Mouse (Mus musculus) cerebellum, postnatal 4 days (tissue): Measurements from ENCODE around the gene Psmd3.
A peak's percentile ranks its signal among the peaks of the same experiment; 100 is the strongest.
"Not testable (repeated sequence)": the region's sequence is repeated elsewhere in the genome, so short reads cannot be mapped to it uniquely, and the experiment has no call there.

Source experiments
- DNase-seq, 2 experiments: peaks; one replicate each; pipeline ENCODE4 v3.0.0; 2022; ENCODE audit warnings: low spot score in 2 of 2, mixed read lengths in 1 of 2

Gene Psmd3

GRCm38 (mm10) chr11:98681786-98682745 lies at the start of gene Psmd3:
Gene Psmd3, plus strand, starts transcription at chr11:98682554.
- DNase-seq, result peak; percentile 94

- peak in 1 of 2 experiments; percentile 12 for DNase-seq
These were observed 46.9 kb upstream of the Psmd3 start for GRCm38 (mm10) chr11:98635312-98635970.

- DNase-seq, result no peak
These were observed 44.9 kb upstream of the Psmd3 start for GRCm38 (mm10) chr11:98637501-98637900.

- no peak for DNase-seq
These were observed 42.3 kb upstream of the Psmd3 start for GRCm38 (mm10) chr11:98640091-98640490.

GRCm38 (mm10) chr11:98644757-98645156 lies 37.6 kb upstream of the Psmd3 start:
- DNase-seq, result no peak

- DNase-seq, result no peak
These were observed 36.4 kb upstream of the Psmd3 start for GRCm38 (mm10) chr11:98645946-98646345.

- DNase-seq, result no peak
These were observed 35.9 kb upstream of the Psmd3 start, which contains the start of gene Gsdma2 for GRCm38 (mm10) chr11:98646459-98646858. Gene Gsdma2, plus strand, starts transcription at chr11:98646759.

- DNase-seq, result peak in 1 of 2 experiments; percentile 44
These were observed 27.3 kb upstream of the Psmd3 start for GRCm38 (mm10) chr11:98655076-98655475.

GRCm38 (mm10) chr11:98660517-98660916 lies 21.8 kb upstream of the Psmd3 start:
- peak in 1 of 2 experiments; percentile 22 for DNase-seq

GRCm38 (mm10) chr11:98664091-98664490 lies 18.3 kb upstream of the Psmd3 start, which contains the start of gene Gsdma:
Gene Gsdma, plus strand, starts transcription at chr11:98664351.
- no peak for DNase-seq

- DNase-seq, result no peak
These were observed 13.4 kb upstream of the Psmd3 start for GRCm38 (mm10) chr11:98668984-98669383.

GRCm38 (mm10) chr11:98671284-98671815 lies 11.0 kb upstream of the Psmd3 start:
- DNase-seq, result no peak

GRCm38 (mm10) chr11:98671857-98672256 lies 10.5 kb upstream of the Psmd3 start:
- DNase-seq, result no peak

GRCm38 (mm10) chr11:98672482-98672881 lies 9.9 kb upstream of the Psmd3 start:
- DNase-seq, result no peak

- DNase-seq, result peak in 1 of 2 experiments; percentile 64
These were observed 9.2 kb upstream of the Psmd3 start for GRCm38 (mm10) chr11:98673136-98673535.

GRCm38 (mm10) chr11:98675829-98676363 lies 6.5 kb upstream of the Psmd3 start:
- no peak for DNase-seq

GRCm38 (mm10) chr11:98680023-98680422 lies 2.3 kb upstream of the Psmd3 start:
- no peak for DNase-seq

- DNase-seq, result not testable (repeated sequence)
These were observed 1.8 kb upstream of the Psmd3 start for GRCm38 (mm10) chr11:98680595-98680994.

GRCm38 (mm10) chr11:98681186-98681585 lies 1.2 kb upstream of the Psmd3 start:
- DNase-seq, result no peak

- no peak for DNase-seq
These were observed 457 bp downstream of the Psmd3 start for GRCm38 (mm10) chr11:98682811-98683210.

- DNase-seq, result no peak
These were observed 3.3 kb downstream of the Psmd3 start for GRCm38 (mm10) chr11:98685642-98686041.

- no peak for DNase-seq
These were observed 4.6 kb downstream of the Psmd3 start for GRCm38 (mm10) chr11:98686976-98687375.
